Mouse (Mus musculus) forebrain, embryonic 12.5 days (tissue): ENCODE results near the gene Zfp217. TPM values are rescaled to one million over a fixed set of nuclear protein-coding genes. Genes with fewer than 3 reads are reported as not detected.

Experiments used
- ATAC-seq: fragments of 200-750 bp; cut with Nextera tagmentation; 2 replicates; pipeline ENCODE4 v1.8.0; 2017; ENCODE audit warnings: moderate TSS enrichment; ENCODE audit not compliant: low FRiP score
- H3K27ac ChIP-seq: fragments of 300-500 bp; sonication (generic); 2 replicates; pipeline ENCODE4 v1.5.1; 2016; ENCODE audit warnings: mild to moderate bottlenecking
- H3K27me3 ChIP-seq: fragments of 300-500 bp; sonication (generic); 2 replicates; pipeline ENCODE4 v1.6.1; 2016; ENCODE audit warnings: mild to moderate bottlenecking
- H3K36me3 ChIP-seq: fragments of 300-500 bp; sonication (generic); replicated peaks from 2 replicates; pipeline ENCODE4 v1.6.1; 2016; ENCODE audit warnings: mild to moderate bottlenecking
- H3K4me1 ChIP-seq: fragments of 300-500 bp; sonication (generic); 2 replicates; pipeline ENCODE4 v1.6.1; 2016
- H3K4me2 ChIP-seq: fragments of 300-500 bp; sonication (generic); 2 replicates; pipeline ENCODE4 v1.6.1; 2016; ENCODE audit warnings: mild to moderate bottlenecking, moderate library complexity
- H3K4me3 ChIP-seq: fragments of 300-500 bp; sonication (generic); replicated peaks from 2 replicates; pipeline ENCODE4 v1.5.1; 2016; ENCODE audit warnings: mild to moderate bottlenecking
- H3K9ac ChIP-seq: fragments of 300-500 bp; sonication (generic); 2 replicates; pipeline ENCODE4 v1.6.1; 2016; ENCODE audit warnings: mild to moderate bottlenecking
- H3K9me3 ChIP-seq: fragments of 300-500 bp; sonication (generic); 2 replicates; pipeline ENCODE4 v1.6.1; 2016
- WGBS: fragments of 180-500 bp; shearing (Covaris S2); methylation state at CpG from one replicate; pipeline ENCODE4 v1.1.7; 2016; 5-methylcytosine and 5-hydroxymethylcytosine counted together
- polyA plus RNA-seq: library from polyadenylated mRNA; unstranded; fragments of >200 nt; fragmentation: Nextera tagmentation; extraction: Ambion mirVana; gene quantifications from 2 replicates; pipeline ENCODE4 v1.2.1, GENCODE M21; 2016

The Zfp217 gene
- polyA plus RNA-seq, 1 experiment from 2014 or later, result 4.5 TPM

DNA sequence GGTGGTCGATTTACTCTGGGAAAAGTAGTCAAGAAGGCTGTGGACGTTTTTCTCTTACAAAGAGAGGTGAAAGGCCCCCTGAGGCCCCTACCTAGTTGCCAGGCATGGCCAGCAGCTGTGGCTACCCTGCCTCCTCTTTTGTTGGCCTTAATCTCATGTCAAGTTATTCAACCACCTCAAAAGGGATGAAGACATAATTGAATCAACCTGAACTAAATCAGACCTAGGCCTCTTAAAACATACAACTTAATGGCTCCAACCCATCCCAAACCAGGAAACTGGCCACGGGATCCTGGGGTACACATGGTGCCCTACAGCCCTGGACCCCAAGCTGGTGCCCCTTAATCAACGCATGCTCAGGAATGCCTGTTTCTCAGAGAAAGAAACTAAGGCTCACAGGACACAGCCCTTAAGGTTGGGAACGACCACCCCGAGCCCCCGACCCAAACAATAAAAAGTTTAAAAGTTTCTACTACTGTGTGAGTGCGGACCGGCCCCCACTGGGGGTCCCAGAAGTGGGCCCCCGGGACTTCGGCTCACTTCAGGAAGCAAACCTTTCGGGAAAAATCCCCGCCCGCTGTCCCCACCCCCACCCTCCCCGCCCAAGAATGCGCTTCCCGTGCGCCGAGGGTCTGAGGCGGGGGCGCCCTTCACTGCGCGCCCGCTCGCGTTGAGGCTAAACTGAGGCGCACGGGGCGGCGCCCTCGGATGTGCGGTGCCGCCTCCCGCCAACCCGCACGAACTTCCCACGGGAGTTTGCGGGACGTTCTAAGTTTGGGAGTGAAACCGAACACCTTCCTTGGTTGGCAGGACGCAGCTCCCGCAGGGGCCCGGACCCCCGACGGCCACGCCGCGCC is 17.8 kb downstream of the Zfp217 start:
- peak; percentile 41 for ATAC-seq
- under 1% methylated on average over 32 of the region's 48 CpGs for WGBS
- H3K4me1 ChIP-seq, result peaks cover 75% of the 10 kb centered on the region
- 0 out of 2 replicates have a peak, but pooled peaks cover 4% of the 10 kb centered on the region for H3K27me3 ChIP-seq
- no peaks in the 10 kb centered on the region for H3K36me3 ChIP-seq
- H3K4me3 ChIP-seq, result peak overlapping the region; percentile 92
- H3K27ac ChIP-seq, result peak overlapping the region; percentile 91
- no peaks in the 10 kb centered on the region for H3K9me3 ChIP-seq
- peak overlapping the region; percentile 68 for H3K4me2 ChIP-seq
- H3K9ac ChIP-seq, result peak overlapping the region; percentile 94

DNA sequence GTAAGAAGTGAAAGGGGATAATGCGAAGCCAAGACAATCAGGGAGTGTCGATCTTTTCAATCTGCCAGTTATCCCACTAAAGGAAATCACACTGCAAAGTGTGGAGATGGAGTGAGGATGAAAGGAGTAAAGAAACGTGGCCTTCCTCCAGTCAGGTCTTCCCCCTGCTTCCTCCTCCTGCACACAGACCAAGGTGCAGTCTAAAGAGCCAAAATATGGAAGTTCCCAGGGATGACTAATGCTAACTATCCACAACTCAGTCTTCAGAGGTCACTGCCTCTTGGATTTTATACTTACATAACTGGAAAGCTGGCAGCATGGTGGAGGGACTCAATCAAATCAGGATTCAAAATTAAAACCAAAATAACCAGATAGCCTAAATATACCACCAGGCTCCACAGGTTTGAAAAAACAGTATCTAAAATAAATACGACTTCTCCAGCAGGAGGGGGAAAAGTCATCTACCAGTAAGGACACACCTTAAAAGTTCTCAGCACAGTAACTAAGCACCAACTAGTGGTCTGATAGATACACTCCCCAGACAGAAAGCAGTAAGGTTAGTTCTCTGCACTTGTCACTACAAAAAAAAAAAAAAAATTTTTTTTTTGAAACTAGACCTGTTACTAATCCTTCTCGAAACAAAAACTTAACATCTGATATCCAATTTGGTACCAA is 18.5 kb downstream of the Zfp217 start:
- peak overlapping the region; percentile 94 for H3K9ac ChIP-seq
- peak overlapping the region; percentile 91 for H3K27ac ChIP-seq
- ATAC-seq, result no peak
- H3K9me3 ChIP-seq, result no peaks in the 10 kb centered on the region
- H3K27me3 ChIP-seq, result 0 out of 2 replicates have a peak, but pooled peaks cover 4% of the 10 kb centered on the region
- 7% methylated on average over 5 of the region's 5 CpGs for WGBS
- peak overlapping the region; percentile 68 for H3K4me2 ChIP-seq
- H3K36me3 ChIP-seq, result no peaks in the 10 kb centered on the region
- peaks cover 77% of the 10 kb centered on the region for H3K4me1 ChIP-seq
- peak overlapping the region; percentile 92 for H3K4me3 ChIP-seq

DNA sequence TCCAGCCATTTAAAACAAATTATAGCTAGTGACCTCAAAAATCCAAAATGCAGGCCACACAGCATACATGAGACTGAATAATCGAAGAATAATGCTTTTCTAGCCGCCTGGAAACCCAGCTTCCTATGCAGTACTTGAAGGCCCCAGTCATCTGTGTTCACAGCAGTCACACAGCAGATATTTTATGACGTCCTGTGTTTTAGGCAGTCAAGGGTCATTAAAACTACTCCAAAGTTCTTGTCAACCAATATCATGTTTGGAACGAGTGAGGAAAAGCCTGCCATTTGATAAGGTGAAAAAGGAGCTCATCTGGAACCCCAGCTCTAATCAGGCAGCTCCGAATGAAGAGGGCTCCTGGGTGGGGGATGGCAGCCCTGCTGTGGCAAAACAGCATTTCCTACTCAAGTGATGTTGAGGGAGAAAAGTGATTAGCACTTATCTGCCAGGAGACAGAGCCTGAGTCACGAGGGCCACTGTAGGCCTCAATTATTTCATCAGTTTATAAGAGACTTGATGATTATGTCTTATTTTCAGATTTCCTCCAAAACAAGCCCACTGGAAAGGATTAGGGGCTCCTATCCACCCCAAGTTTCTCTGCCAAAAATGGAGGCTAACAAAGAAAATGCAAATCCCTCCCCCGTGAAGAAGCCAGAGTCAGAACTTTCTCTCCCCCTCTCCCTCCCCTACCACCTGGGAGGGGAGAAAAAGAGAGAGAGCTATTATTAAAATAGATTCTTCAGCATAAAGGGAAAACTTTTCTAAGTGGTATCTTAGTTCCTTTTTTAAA is 19.2 kb downstream of the Zfp217 start:
- no peak for ATAC-seq
- H3K36me3 ChIP-seq, result no peaks in the 10 kb centered on the region
- peak overlapping the region; percentile 68 for H3K4me2 ChIP-seq
- 0 out of 2 replicates have a peak, but pooled peaks cover 4% of the 10 kb centered on the region for H3K27me3 ChIP-seq
- peak overlapping the region; percentile 48 for H3K9ac ChIP-seq
- H3K9me3 ChIP-seq, result no peaks in the 10 kb centered on the region
- peaks cover 71% of the 10 kb centered on the region for H3K4me1 ChIP-seq
- H3K27ac ChIP-seq, result peak overlapping the region; percentile 91
- peak overlapping the region; percentile 92 for H3K4me3 ChIP-seq
- 17% methylated on average over 7 of the region's 7 CpGs for WGBS

DNA sequence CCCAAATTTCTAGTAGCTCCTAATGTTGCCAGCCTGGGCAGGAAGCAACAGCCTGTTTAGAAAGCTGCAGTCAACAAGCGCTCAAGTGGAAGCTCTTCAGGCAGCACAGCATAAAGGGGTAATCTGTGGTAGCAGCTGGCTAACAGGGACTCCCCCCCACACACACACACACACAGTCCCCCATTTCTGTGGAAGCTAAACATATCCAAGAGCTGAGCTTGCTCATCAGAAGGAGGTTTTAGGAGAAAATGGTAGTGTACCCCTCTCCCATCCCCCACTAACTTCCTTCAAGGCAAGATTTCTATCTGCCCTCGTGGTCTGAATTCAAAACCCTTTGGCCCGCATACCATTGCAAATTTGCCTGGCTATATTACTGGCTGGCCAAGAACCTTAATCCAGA is 20.4 kb downstream of the Zfp217 start:
- Histone ChIP-seq H3K4me3 (no peak overlapping the region), H3K4me1 (peaks cover 59% of the 10 kb centered on the region), H3K9me3 (no peaks in the 10 kb centered on the region), H3K27me3 (no peaks in the 10 kb centered on the region), H3K36me3 (0 out of 2 replicates have a peak, but pooled peaks cover 6% of the 10 kb centered on the region), H3K27ac (no peak overlapping the region), H3K4me2 (peak overlapping the region; percentile 68), H3K9ac (no peak overlapping the region)
- no peak for ATAC-seq
- WGBS, result 29% methylated on average over 3 of the region's 3 CpGs

DNA sequence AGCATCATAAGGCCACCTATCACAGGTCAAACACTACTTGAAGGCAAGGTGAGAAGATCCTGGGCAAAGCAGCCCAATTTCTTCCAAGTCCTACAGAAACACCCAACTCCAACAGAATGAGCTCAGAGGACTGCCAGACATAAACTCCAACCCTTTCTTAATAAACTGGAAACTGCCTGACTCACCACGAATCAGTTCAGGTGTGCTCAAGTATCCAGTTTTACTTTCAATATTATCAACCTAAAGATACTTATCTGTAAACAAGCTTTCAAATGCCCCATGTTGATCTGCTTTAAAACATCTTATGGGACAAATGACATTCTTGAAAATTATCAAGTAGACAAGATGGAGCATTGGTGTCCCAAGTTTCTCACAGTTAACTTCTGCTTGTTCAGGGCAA is 21.6 kb downstream of the Zfp217 start:
- WGBS, result 90% methylated on average over 1 of the region's 1 CpGs
- Histone ChIP-seq H3K4me3 (no peak overlapping the region), H3K9ac (no peak overlapping the region), H3K4me2 (no peak overlapping the region), H3K9me3 (no peaks in the 10 kb centered on the region), H3K36me3 (0 out of 2 replicates have a peak, but pooled peaks cover 7% of the 10 kb centered on the region), H3K27me3 (no peaks in the 10 kb centered on the region), H3K4me1 (peaks cover 53% of the 10 kb centered on the region), H3K27ac (no peak overlapping the region)
- no peak for ATAC-seq

DNA sequence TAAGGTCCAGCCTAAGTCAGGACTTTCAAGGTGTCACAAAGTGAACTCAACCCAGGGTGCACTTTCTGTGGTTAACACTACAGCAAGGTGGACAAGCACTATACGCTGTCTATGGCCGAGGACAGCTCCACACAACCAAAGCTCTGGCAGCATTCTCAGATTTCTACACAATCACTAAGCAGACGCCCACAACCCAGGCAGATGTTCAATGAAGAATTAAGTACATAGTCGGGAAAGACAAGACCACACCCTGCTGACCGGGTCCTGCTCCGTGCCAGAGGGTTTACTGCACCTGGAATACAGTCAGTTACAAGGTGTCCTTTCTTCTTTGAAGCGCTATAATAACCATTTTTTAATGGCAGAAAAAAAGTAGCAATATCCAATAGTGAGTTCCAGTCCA is 25.7 kb downstream of the Zfp217 start:
- H3K4me3 ChIP-seq, result no peak overlapping the region
- no peaks in the 10 kb centered on the region for H3K9me3 ChIP-seq
- no peaks in the 10 kb centered on the region for H3K27me3 ChIP-seq
- whole genome bisulfite sequencing, result 90% methylated on average over 7 of the region's 7 CpGs
- no peak for ATAC-seq
- H3K4me1 ChIP-seq, result peaks cover 24% of the 10 kb centered on the region
- no peak overlapping the region for H3K27ac ChIP-seq
- peaks cover 46% of the 10 kb centered on the region for H3K36me3 ChIP-seq
- no peak overlapping the region for H3K4me2 ChIP-seq
- no peak overlapping the region for H3K9ac ChIP-seq

GRCm38 (mm10) chr2:170120139-170121027 is 27.5 kb downstream of the Zfp217 start:
- ATAC-seq, result no peak
- no peaks in the 10 kb centered on the region for H3K27me3 ChIP-seq
- WGBS, result 93% methylated on average over 19 of the region's 19 CpGs
- no peak overlapping the region for H3K27ac ChIP-seq
- peaks cover 54% of the 10 kb centered on the region for H3K36me3 ChIP-seq
- peaks cover 12% of the 10 kb centered on the region for H3K4me1 ChIP-seq
- no peaks in the 10 kb centered on the region for H3K9me3 ChIP-seq
- no peak overlapping the region for H3K4me2 ChIP-seq
- no peak overlapping the region for H3K9ac ChIP-seq
- no peak overlapping the region for H3K4me3 ChIP-seq

- Histone ChIP-seq H3K36me3 (peaks cover 83% of the 10 kb centered on the region), H3K4me3 (no peak overlapping the region), H3K27me3 (no peaks in the 10 kb centered on the region), H3K27ac (peak overlapping the region; percentile 15; the same call in 1 of the 2 replicates), H3K9ac (no peak overlapping the region), H3K4me1 (peaks cover 5% of the 10 kb centered on the region; the same call in 1 of the 2 replicates), H3K4me2 (no peak overlapping the region), H3K9me3 (no peaks in the 10 kb centered on the region)
- WGBS, result 46% methylated on average over 4 of the region's 4 CpGs
- ATAC-seq, result peak; percentile 33; the same call in 1 of the 2 replicates
Observed at GRCm38 (mm10) chr2:170116704-170117281, 31.1 kb downstream of the Zfp217 start.

- peaks cover 9% of the 10 kb centered on the region for H3K4me1 ChIP-seq
- no peak overlapping the region for H3K27ac ChIP-seq
- no peaks in the 10 kb centered on the region for H3K27me3 ChIP-seq
- 94% methylated on average over 8 of the region's 8 CpGs for WGBS
- no peak overlapping the region for H3K4me3 ChIP-seq
- H3K9ac ChIP-seq, result no peak overlapping the region
- no peak overlapping the region for H3K4me2 ChIP-seq
- H3K9me3 ChIP-seq, result no peaks in the 10 kb centered on the region
- no peak for ATAC-seq
- peaks cover 82% of the 10 kb centered on the region for H3K36me3 ChIP-seq
Observed at GRCm38 (mm10) chr2:170110306-170110705, 37.6 kb downstream of the Zfp217 start.

- 35% methylated on average over 5 of the region's 5 CpGs for WGBS
- peaks cover 74% of the 10 kb centered on the region for H3K36me3 ChIP-seq
Observed at GRCm38 (mm10) chr2:170109528-170109927, 38.4 kb downstream of the Zfp217 start.

DNA sequence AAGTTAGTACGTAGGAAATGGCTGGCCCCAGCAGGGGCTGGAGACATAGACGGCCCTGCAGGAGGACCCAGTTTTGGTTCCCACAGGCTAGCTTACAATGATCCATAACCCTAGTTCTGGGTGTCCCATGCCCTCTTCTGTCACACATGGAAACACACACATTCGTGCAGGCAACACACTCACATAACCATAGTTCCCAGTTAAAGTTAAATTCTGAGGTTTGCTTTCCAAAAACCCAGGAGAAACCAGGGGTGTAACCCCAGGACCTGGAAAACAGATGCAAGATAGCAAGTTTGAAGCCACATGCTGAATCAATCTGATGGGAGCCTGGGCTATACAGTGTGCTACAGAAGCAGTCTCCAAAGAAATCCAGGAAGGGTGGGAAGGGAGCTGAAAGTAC is 40.1 kb downstream of the Zfp217 start:
- WGBS, result 89% methylated on average over 3 of the region's 3 CpGs

More at GRCm38 (mm10) chr2:170109528-170109927, 38.4 kb downstream of the Zfp217 start:
- no peak overlapping the region for H3K27ac ChIP-seq
- no peak for ATAC-seq
- no peak overlapping the region for H3K4me3 ChIP-seq
- no peaks in the 10 kb centered on the region for H3K9me3 ChIP-seq
- H3K27me3 ChIP-seq, result no peaks in the 10 kb centered on the region
- H3K9ac ChIP-seq, result no peak overlapping the region
- peaks cover 9% of the 10 kb centered on the region for H3K4me1 ChIP-seq
- no peak overlapping the region for H3K4me2 ChIP-seq

More for the DNA sequence above, 40.1 kb downstream of the Zfp217 start:
- H3K4me3 ChIP-seq, result no peak overlapping the region
- H3K27me3 ChIP-seq, result no peaks in the 10 kb centered on the region
- peaks cover 56% of the 10 kb centered on the region for H3K36me3 ChIP-seq
- no peak overlapping the region for H3K27ac ChIP-seq
- H3K9me3 ChIP-seq, result no peaks in the 10 kb centered on the region
- ATAC-seq, result no peak
- no peak overlapping the region for H3K9ac ChIP-seq
- H3K4me1 ChIP-seq, result peaks cover 9% of the 10 kb centered on the region
- H3K4me2 ChIP-seq, result no peak overlapping the region
